ENCODE assay signal across 8 mouse cellular contexts in the genomic region with DNA sequence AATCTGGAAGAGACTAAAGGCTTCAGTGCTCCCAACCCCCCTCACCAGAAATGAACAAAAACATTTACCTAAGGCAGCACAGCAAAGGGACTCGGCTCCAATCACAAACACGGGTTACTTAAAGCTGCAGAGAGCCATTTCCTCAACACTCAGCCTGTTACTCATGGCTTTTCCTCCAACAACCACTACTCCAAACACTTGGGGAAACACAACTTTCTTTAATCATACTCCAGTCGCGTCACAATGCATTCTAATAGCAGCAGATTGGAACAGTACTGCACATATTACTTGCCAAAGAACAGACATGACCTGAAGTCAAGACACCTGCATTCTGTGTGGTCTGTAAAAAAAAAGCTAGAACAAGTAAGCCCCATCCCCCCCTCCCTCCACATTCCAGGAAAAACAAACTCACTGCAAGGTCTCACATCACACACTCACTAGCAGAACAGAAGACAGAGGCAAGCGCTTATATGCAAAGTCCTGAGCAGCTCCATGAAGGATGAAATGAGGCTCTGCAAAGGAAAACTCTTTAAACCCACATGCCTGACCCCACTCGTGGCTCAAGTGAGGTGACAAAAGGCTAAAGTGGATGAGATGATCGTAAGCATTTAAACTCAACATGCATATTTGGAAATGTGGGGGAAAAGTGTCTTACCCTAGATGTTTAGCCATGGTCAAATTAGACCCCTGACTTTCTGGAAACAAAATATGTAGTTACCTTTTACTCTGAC. TPM values are rescaled to one million over a fixed set of nuclear protein-coding genes. Genes with fewer than 3 reads are reported as not detected.
DNase-seq lines count a peak whose midpoint lies in the region; ATAC-seq and TF ChIP-seq lines count a peak whose summit lies in the region.

No protein-coding gene starts in this region.

- TF ChIP-seq CTCF in lung, adult 2 months (IDR thresholded peaks at IDR 0.05; ENCODE audit: insufficient read depth, low read length) = no peak
- TF ChIP-seq CTCF in lung, postnatal 0 days (IDR thresholded peaks at IDR 0.05) = no peak

- H3K27me3 ChIP-seq in heart, embryonic 16.5 days (ENCODE audit: control insufficient read depth, insufficient read depth, low read length) = no peaks in the 10 kb centered on the region
- H3K27me3 ChIP-seq in lung, postnatal 0 days (replicated peaks; ENCODE audit: insufficient read depth, low read length) = no peaks in the 10 kb centered on the region

- ATAC-seq in heart, embryonic 16.5 days (replicated peaks; ENCODE audit: extremely low read depth, insufficient read depth, low FRiP score) = no peak
- ATAC-seq in lung, postnatal 0 days = no peak
- ATAC-seq in megakaryocyte progenitor cell, adult 5-6 weeks (replicated peaks; ENCODE audit: poor library complexity) = no peak

- DNase-seq in lung, adult 2 months = no peak
- no peak for DNase-seq in lung, postnatal 25 days (ENCODE audit: low spot score)
- DNase-seq in c-Kit-positive CD71-positive TER-119-positive erythroid progenitor cells, embryonic 14.5 days (ENCODE audit: low spot score) = peak; percentile 43
- DNase-seq in lung, postnatal 0 days (ENCODE audit: low spot score) = peak; percentile 74
- no peak for DNase-seq in right cerebral cortex, postnatal 36 days (ENCODE audit: low spot score in 2 of 2)
- DNase-seq in ovary, postnatal 14 days (ENCODE audit: low spot score) = no peak

- H3K9me3 ChIP-seq in heart, embryonic 16.5 days (replicated peaks; ENCODE audit: control insufficient read depth, low read length) = no peaks in the 10 kb centered on the region
- no peaks in the 10 kb centered on the region for H3K9me3 ChIP-seq in lung, postnatal 0 days (ENCODE audit: low read length)

- peak overlapping the region; percentile 71 for H3K4me2 ChIP-seq in heart, embryonic 16.5 days (ENCODE audit: low read depth, low read length)
- peak overlapping the region; percentile 85 for H3K4me2 ChIP-seq in lung, postnatal 0 days (replicated peaks; ENCODE audit: low read depth, low read length)

- H3K27ac ChIP-seq in heart, embryonic 16.5 days (ENCODE audit: low read length) = peak overlapping the region; percentile 64
- peak overlapping the region; percentile 63 for H3K27ac ChIP-seq in lung, postnatal 0 days (ENCODE audit: low read length)

- peaks cover 34% of the 10 kb centered on the region for H3K36me3 ChIP-seq in heart, embryonic 16.5 days (ENCODE audit: control insufficient read depth, insufficient read depth)
- peaks cover 31% of the 10 kb centered on the region; the same call in 1 of the 2 replicates for H3K36me3 ChIP-seq in lung, postnatal 0 days (ENCODE audit: insufficient read depth, low read length)

- H3K4me3 ChIP-seq in lung, adult 2 months (replicated peaks; ENCODE audit: extremely low read depth, low read depth, low read length) = peak overlapping the region; percentile 74
- peak overlapping the region; percentile 72 for H3K4me3 ChIP-seq in heart, embryonic 16.5 days (ENCODE audit: low read length)
- peak overlapping the region; percentile 71 for H3K4me3 ChIP-seq in lung, postnatal 0 days (ENCODE audit: low read depth, low read length)

- 2% methylated on average over 7 of the region's 7 CpGs for WGBS in lung, adult 2 months
- WGBS in heart, embryonic 16.5 days = 5% methylated on average over 7 of the region's 7 CpGs
- 1% methylated on average over 7 of the region's 7 CpGs for WGBS in lung, postnatal 0 days

- peaks cover 22% of the 10 kb centered on the region for H3K4me1 ChIP-seq in lung, adult 2 months (ENCODE audit: control insufficient read depth, insufficient read depth, low read length)
- peaks cover 17% of the 10 kb centered on the region for H3K4me1 ChIP-seq in heart, embryonic 16.5 days (ENCODE audit: control insufficient read depth, insufficient read depth, low read length)
- H3K4me1 ChIP-seq in lung, postnatal 0 days (ENCODE audit: insufficient read depth, low read depth, low read length) = peaks cover 4% of the 10 kb centered on the region; the same call in 1 of the 2 replicates

- TF ChIP-seq EP300 in lung, postnatal 0 days (IDR thresholded peaks at IDR 0.05) = 0 out of 2 replicates have a peak, but pooled peaks have one; percentile 5

- TF ChIP-seq POLR2A in lung, adult 2 months (IDR thresholded peaks at IDR 0.05; ENCODE audit: borderline replicate concordance, extremely low read depth, low read depth, low read length) = no peak

- H3K9ac ChIP-seq in heart, embryonic 16.5 days (ENCODE audit: low read length) = peak overlapping the region; percentile 96
- peak overlapping the region; percentile 98 for H3K9ac ChIP-seq in lung, postnatal 0 days (replicated peaks; ENCODE audit: low read depth)

RNA-seq across cellular contexts. Expression of a gene that starts 26.3 kb away (rescaled TPM):
- polyA plus RNA-seq in lung, adult 2 months (2012; rRNA removed) = 113 and 116 TPM in 2 replicates
- polyA plus RNA-seq in heart, embryonic 16.5 days (2015; fragmentation: Nextera tagmentation; extraction: Ambion mirVana) = 62.1 and 66.6 TPM in 2 replicates
- polyA plus RNA-seq in lung, postnatal 0 days (2015; fragmentation: Nextera tagmentation; extraction: Ambion mirVana) = 64.6 TPM in 2 replicates
- total RNA-seq in megakaryocyte progenitor cell, adult 5-6 weeks (2015) = 15.7 and 19.9 TPM in 2 replicates
- total RNA-seq in megakaryocyte progenitor cell, adult 5-6 weeks (2017) = 23.9 and 28.2 TPM in 2 replicates

RNA-seq across cellular contexts. Expression of a gene that starts 56.8 kb away (rescaled TPM):
- 236 and 238 TPM in 2 replicates for polyA plus RNA-seq in lung, adult 2 months (2012; rRNA removed)
- 27.3 and 31.5 TPM in 2 replicates for polyA plus RNA-seq in heart, embryonic 16.5 days (2015; fragmentation: Nextera tagmentation; extraction: Ambion mirVana)
- polyA plus RNA-seq in lung, postnatal 0 days (2015; fragmentation: Nextera tagmentation; extraction: Ambion mirVana) = 51.9 and 59.6 TPM in 2 replicates
- 6.1 and 7.6 TPM in 2 replicates for total RNA-seq in megakaryocyte progenitor cell, adult 5-6 weeks (2015)
- 2.7 and 5.6 TPM in 2 replicates for total RNA-seq in megakaryocyte progenitor cell, adult 5-6 weeks (2017)

Comparison
In these comparisons a context has a peak if more than half of its experiments do, and no peak if none do; other contexts are left out.
1. DNase-seq: peak in c-Kit-positive CD71-positive TER-119-positive erythroid progenitor cells, embryonic 14.5 days (single experiment) and lung, postnatal 0 days (single experiment); none in lung, adult 2 months (single experiment), lung, postnatal 25 days (single experiment), right cerebral cortex, postnatal 36 days (0 of 2) and ovary, postnatal 14 days (single experiment).
2. Peak in every context shown above with its lines, with median percentiles within 50 percentile points of each other: H3K4me3 ChIP-seq.